Mouse (Mus musculus) G1E (cell line): Measurements from ENCODE around the gene Ccdc15.

Experiments used
- CTCF ChIP-seq: IDR thresholded peaks from 2 replicates; pipeline ENCODE4 v1.5.1; 2012; ENCODE audit warnings: low read depth, low read length, inconsistent platforms, mixed read lengths
- GATA1 ChIP-seq: IDR thresholded peaks from 2 replicates; pipeline ENCODE4 v1.6.1; 2012; ENCODE audit warnings: borderline replicate concordance, low read length, inconsistent platforms, mixed read lengths
- GATA2 ChIP-seq: IDR thresholded peaks from 2 replicates; pipeline ENCODE4 v1.6.1; 2012; ENCODE audit warnings: low read depth, low read length, inconsistent platforms, borderline replicate concordance
- POLR2AphosphoS5 ChIP-seq: IDR thresholded peaks from 2 replicates; pipeline ENCODE4 v1.6.1; 2012; ENCODE audit warnings: low read depth, low read length, inconsistent platforms; ENCODE audit not compliant: insufficient replicate concordance

- TF ChIP-seq CTCF = no peak
- no peak for TF ChIP-seq POLR2AphosphoS5
- TF ChIP-seq GATA1 = no peak
- no peak for TF ChIP-seq GATA2
These were observed 100.8 kb downstream of the Ccdc15 start for GRCm38 (mm10) chr9:37247429-37247828.
